Mouse (Mus musculus): ENCODE measurements at regions not wholly inside any gene's neighbourhood (a gene's known extent, or its start where the extent isn't known, plus 50 kb on each side); places are given as distances from the start of the nearest gene placed in this dataset.
"Not testable (repeated sequence)": the region's sequence is repeated elsewhere in the genome, so short reads cannot be mapped to it uniquely, and the experiment has no call there.

DNA sequence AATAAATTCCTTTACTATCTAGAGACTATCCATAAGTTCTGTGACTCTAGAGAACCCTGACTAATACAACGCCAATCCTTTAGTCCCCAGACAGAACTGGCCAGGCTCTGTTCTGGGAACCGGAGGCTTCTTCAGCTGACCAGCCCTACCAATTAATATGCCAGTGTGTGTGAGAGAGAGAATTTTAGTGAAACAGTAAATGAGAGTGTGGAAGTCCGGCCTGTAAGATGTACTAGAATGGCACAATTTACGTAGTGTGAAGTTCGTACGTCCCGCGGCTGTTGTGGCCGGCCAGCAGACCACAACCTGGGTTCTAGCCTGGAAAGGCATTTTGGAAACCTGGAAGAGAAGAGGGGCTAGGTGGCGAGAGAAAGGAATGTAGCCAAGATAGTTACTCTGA, 83.7 kb upstream of the Lemd2 start:
- not testable (repeated sequence) for DNase-seq (ENCODE audit: low spot score in 2 of 2)

- no peak for DNase-seq (ENCODE audit: low spot score in 2 of 2)
Observed at GRCm38 (mm10) chr17:27281241-27281640, 77.0 kb upstream of the Lemd2 start.

DNA sequence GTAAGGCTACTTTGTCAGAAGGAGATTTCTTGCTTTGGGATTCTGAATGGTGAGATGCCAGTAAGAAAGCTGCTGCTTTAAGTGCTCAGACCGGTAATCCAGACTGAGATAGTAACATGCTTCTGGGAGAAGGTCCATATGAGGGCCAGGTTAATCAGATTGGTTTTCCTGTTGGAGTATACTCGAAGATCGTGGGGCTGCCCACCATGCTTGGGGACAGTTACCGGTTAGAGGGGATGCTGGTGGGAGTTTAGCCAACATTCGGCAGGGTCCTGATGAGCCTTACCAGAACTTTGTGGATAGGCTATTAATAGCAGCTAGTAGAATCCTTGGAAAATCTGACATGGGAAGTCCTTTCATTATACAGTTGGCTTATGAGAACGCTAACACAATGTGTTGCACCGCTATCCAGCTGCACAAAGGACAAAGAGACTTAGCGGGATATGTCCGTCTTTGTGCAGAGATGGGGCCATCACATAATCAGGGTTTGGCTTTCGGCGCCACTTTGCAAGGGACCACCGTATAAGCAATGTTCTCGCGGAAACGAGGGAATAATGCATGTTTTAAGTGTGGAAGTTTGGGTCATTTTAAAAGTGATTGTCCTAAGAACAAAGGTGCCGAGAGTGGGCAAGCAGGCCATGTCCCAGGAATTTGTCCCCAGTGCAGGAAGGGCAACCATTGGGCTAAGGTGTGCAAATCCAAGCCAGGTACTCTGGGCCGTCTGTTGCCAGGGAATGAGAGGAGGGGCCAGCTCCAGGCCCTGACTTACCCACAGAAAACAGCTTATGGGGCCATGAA, 75.4 kb upstream of the Lemd2 start:
- not testable (repeated sequence) for DNase-seq (ENCODE audit: low spot score in 2 of 2)

GRCm38 (mm10) chr17:27277786-27278185, 73.5 kb upstream of the Lemd2 start:
- not testable (repeated sequence) for DNase-seq (ENCODE audit: low spot score in 2 of 2)

- DNase-seq (ENCODE audit: low spot score in 2 of 2): not testable (repeated sequence)
Observed at GRCm38 (mm10) chr17:27271756-27272155, 67.5 kb upstream of the Lemd2 start.

DNA sequence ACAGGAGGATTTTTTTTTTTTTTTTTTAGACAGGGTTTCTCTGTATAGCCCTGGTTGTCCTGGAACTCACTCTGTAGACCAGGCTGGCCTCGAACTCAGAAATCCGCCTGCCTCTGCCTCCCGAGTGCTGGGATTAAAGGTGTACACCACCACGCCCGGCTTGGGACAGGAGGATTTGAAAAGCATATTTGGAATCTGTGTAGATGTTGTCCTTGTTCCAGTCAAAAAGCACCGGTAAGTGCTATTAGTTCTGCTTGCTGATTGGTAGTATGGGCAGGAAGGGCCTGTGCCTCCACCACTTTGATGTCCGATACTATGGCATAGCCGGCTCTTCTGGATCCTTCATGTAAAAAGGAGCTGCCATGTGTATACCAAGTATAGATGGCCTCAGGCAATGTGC, 66.5 kb upstream of the Lemd2 start:
- DNase-seq (ENCODE audit: low spot score in 2 of 2): not testable (repeated sequence)

DNA sequence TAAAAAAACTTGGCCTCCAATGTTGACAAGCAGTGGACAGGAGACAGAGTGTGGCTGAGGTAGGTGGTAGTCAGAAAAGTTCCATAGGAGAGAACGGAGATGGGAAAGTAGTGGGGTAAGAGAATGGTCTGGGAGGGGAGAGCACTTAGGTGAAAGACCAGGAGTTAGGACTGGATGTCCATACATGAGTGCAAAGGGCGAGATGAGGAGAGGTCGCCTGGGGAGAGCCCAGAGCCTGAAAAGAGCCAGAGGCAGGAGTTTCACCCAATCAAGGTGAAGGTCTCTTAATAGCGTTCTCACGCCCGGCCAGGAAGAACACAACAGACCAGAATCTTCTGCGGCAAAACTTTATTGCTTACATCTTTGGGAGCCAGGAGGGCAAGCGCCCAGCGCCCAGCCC, 60.3 kb upstream of the Lemd2 start:
- not testable (repeated sequence) for DNase-seq (ENCODE audit: low spot score in 2 of 2)

DNA sequence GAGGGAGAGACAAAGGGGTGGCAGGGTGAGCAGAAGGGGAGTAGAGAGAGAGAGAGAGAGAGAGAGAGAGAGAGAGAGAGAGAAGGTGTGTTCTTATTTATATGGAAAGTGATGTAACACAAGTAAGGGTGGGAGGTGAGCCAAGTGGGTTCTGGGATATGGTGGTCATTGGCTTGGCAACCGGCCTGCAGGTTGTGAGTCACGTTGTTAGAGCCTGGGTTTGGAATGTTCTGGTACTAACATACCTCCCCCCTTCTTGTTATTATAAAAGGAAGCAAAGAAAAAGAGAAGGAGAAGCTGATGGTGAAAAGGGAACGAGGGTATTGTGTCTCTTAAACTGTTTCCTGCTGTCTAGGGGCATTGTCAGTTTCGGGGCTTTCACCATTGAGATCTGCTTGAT, 58.3 kb upstream of the Lemd2 start:
- DNase-seq (ENCODE audit: low spot score in 2 of 2): no peak

GRCm38 (mm10) chr17:27261981-27262380, 57.7 kb upstream of the Lemd2 start:
- no peak for DNase-seq (ENCODE audit: low spot score in 2 of 2)

GRCm38 (mm10) chr17:27261251-27261650, 57.0 kb upstream of the Lemd2 start:
- DNase-seq (ENCODE audit: low spot score in 2 of 2): no peak

- DNase-seq (ENCODE audit: low spot score in 2 of 2): no peak
Observed at GRCm38 (mm10) chr17:27260116-27260515, 55.8 kb upstream of the Lemd2 start.

DNA sequence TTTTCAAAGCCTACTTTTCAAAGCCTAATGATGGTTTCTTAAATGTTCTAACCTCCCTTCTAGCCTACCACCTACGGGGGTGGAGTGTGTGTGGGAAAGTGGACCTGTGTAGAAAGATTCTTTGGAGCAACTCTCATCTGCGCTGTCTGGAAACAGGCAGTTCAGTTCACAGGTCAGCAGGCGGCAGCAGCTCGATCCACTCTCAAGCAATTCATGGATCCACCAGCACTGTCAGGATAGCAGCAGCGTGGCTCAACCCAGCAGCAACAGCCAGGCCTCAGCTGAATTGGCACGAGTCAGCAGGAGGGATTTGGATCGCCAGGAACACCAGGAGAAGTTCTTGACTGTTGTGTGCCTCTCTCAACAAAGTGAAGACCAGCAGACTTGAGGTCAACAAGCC, 53.1 kb upstream of the Lemd2 start:
- no peak for DNase-seq (ENCODE audit: low spot score in 2 of 2)

DNA sequence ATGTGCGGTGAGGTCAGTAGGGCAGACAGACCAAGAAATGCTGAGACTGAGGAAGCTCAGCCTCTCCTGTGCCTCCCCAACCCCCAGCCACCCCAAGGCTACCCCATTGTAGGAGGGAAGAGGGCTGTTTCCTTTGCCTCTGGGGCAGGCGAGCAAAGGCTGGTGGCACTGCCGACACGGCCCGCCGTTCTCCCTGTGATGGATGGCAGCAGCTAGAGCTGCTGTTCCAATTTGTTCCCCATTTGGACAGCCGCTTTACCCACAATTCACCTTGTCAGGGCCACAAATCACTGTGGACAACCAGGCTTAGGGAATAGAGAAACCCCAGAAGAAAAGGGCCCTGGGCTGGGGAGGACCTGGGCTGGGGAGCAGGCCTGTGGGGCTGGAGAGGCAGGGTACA, 51.5 kb upstream of the Lemd2 start:
- DNase-seq (ENCODE audit: low spot score in 2 of 2): no peak
